Mouse (Mus musculus) c-Kit-positive CD71-negative TER-119-negative erythroid progenitor cells, embryonic 14.5 days (primary cell): Measurements from ENCODE around the gene Gm20388.

Experiments
- DNase-seq: peaks from one replicate; pipeline ENCODE4 v3.0.0-alpha.2; 2013; ENCODE audit warnings: low read depth

Gene Gm20388

DNA sequence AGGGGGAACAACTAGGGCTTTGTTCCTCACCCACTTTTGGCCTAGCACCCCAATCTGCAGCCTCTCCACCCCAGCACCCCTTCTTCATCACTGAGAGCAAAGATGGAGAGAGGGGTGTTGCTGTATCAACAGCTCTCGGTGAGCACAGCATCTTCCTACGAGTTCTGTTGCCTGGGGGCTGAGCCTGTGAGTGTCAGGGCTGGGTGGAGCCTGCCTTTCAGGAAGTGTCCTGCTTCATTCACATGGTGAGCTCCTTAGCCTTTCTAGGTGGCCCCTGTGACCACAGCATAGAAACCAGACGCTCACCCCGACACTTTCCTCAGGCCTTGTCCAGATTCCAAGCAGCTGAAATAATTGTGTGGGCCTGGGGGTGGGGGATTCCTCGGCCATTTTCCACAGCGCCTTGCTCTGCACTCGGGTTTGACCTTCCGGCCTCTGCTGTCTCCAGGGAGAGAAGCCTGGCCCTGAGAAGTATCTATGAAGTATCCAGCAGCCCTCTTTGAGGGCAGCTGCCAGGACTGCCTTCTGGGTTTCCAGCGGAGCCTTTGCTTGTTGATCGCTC, 2244.5 kb downstream of the Gm20388 start:
- no peak for DNase-seq

DNA sequence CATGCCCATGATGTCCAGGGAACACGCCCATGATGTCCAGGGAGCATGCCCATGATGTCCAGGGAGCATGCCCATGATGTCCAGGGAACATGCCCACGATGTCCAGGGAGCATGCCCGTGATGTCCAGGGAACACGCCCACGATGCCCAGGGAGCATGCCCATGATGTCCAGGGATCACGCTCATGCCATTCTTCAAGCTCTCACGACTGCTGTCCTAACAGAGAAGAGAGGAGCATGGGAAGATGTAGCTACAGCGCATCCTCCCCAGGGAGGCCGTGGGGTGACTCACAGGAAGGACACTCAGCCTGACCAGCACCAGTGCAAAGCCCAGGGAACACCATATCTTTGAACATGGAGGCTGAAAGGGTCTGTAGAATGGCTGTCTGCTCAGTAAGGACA, 2245.3 kb downstream of the Gm20388 start:
- DNase-seq: no peak

DNA sequence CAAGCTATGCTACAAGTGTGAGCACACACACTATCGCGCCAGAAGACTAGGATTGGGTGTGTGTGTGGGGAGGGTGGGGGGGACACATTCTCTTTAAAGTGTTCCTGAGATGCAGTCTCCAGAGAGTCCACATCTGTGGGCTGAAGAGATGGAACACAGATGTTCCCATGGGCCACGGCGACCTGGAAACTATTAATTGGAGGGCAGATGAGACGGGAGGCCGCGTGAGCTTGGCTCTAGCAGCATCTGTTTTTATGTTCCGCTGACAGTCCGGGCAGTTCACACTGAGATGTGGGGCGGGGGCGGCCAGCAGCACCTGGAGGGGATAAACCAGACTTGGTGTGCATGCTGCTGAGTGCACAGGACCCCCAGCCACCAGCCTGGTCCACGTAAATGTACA, 2247.0 kb downstream of the Gm20388 start:
- no peak for DNase-seq

DNA sequence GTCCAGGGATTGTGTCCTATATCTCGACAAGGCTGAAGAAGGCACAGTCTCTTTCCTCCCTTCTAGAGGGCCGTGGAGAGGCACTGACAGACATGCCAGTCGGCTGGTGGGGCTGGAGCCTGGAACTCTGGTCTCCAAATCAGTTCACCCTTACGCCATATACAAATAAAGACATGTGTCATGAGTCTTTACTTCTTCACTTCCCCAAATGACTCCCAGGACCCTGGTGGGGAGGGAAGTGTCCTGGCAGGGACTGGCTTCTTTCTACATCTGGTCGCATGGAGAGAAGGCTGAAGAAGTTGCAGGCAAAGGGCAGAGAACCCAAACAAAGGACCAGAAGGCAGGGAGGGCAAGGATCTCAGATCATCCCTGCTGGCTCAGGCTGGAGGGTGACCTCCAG, 2249.5 kb downstream of the Gm20388 start:
- DNase-seq: no peak

DNA sequence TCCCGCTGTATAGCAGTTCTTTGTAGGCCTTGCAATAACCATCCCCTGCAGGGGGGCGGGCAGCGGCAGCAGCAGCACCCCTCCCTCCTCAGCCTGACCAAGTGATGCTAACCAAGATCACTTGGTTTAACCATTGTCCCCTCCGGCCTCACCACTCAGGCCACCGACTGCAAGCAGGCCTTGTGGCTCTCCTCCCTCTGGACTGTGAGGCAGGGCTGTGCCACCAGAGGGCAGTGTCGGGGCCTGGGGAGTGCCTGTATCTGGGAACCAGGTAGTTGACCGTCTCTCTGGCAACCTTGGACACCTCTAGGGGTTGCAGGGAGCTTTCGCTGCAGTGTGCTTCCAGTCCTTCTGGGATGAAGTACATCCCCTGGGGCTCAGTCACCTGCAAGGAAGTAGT, 2252.4 kb downstream of the Gm20388 start:
- DNase-seq: peak; percentile 49

DNA sequence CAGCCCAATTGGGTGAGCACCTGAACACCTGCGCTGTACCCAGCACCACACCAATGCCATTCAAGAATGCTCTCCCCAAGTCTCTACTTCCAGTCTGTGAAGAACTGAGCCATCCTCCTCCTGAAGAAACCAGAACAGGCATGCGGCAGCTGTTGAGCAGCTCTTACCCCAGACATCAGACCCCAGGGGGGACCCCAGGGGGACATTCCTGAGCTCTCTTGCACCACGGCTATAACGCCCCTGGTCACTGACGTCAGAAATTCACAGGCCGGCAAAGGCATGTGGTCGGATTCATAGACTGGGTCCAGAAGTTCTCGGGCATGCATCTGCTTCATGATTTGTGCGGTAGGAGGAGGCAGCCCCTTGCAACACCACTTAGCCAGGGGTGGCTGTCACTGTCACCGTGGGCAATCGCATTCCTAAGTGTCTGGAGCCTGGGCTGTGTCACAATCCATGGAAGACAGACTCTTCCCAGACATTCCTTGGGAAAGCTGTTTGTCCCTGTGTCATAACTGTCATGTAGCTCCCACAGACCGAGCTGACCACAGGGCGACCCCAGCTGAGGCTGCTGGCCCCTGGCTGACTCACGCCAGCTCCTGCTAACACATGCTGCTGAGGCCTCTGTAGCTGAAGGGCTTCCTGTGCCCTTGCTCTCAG, 2256.7 kb downstream of the Gm20388 start:
- no peak for DNase-seq

DNA sequence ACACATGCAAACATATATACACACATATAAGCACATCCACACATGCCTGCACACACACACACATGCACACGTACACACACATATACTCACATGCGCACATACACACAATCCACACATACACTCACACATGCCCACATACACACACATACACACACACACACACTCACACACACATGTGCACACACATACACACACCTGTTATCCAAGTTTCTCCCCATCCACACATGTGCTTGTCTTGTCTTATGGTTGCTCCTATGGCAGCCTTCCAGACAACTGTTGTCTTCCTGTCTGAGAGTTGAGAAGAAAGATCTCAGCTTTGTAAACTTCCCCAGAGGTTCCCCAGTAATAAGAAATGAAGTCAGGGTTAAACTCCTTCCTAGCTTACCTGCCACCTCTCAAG, 2258.8 kb downstream of the Gm20388 start:
- no peak for DNase-seq

DNA sequence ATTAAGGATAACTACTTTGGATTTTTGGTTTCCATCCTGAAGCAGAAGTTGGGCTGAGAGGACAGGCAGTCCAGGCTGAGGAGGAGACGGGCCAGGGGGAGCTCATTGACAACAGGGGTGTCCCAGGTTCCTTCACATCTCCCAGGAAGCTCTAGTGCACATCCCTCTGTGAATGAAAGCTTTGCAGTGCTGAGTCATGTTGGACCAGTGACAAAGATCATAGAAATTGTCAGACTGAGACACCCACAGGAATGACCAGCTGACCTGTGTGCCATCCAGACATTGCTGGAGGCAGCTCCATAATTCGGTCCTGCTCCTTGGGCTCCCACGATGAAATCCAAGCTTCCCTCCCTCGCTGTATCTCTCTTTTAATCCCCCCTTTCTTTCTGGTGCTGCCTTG, 2261.2 kb downstream of the Gm20388 start:
- no peak for DNase-seq

DNA sequence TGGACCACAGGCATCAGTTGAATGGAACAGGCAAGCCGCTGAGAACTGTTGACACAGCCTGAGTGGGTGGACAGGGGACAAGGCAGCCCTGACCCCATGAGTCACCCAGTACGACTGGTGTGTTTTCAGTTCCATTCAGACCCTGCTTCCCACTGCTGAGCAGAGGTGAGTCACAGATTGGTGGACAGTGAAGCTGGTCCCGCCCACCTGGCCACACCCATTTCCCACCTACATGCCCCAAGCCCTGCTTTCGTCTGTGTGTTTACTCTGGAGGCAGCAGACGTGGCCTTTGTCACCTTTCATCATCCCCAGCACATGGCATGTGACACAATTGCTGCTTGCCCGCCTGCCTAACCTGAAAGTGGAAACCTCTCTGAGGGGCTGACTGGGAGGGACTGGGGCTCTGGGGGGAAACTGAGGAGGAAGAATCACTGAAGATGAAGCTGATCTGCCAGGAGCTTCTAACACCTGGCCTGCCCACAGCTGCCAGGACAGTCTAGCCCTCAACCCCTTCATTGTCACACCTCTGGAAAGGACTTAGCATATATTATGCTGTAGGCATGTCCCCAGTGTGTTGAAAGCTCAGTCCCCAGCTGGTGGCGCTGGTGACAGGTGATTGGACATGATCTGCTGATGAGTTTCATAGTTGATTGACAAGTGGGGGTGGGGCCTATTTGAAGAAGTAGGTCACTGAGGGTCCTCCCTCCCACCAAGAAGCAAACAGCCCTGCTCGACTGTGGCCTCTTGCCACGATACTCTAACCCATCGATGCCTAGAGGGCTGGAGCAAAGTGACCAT, 2263.7 kb downstream of the Gm20388 start:
- DNase-seq: peak; percentile 44

DNA sequence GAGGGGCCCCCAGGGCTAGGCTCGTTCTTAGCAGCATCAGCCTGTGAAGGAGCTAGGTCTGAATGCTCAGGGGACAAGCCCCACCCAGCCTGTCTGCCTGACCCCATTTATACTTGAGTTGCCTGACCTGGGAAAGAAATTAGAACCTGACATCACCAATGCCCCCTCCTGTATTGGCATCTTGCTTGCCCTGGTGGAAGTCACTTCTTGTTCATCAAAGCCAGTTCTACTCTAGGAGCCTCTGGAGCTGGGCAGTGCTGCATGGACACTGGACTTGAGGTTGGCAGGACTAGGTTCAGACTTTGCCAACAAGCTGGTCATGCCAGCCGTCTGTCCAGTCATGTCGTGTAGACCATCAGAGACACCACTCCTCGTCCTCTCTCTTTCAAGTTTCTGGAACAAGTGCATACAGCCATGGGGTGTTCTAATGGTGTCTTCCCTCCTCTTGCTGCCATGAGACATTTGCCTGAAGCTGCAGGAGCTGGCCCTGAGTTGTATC, 2267.8 kb downstream of the Gm20388 start:
- no peak for DNase-seq

DNA sequence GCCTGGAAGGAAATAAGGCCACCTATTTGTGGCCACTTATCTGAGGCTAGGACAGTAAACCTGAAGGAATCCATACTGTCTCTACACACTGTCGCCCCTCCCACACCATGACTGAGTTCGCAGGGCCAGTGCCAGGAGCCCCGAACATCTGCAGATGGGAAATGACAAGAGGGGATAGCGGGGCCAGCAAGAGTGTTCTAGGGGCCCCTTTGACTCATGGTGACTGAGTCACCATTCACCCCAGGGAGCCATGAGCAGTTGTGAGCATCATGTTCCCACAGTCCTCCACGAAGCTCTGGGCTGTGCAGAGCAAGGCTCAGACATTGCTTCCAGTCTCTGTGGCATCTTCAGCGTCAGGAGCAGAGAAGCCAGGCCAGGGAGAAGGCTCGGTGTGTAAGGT, 2268.7 kb downstream of the Gm20388 start:
- no peak for DNase-seq

DNA sequence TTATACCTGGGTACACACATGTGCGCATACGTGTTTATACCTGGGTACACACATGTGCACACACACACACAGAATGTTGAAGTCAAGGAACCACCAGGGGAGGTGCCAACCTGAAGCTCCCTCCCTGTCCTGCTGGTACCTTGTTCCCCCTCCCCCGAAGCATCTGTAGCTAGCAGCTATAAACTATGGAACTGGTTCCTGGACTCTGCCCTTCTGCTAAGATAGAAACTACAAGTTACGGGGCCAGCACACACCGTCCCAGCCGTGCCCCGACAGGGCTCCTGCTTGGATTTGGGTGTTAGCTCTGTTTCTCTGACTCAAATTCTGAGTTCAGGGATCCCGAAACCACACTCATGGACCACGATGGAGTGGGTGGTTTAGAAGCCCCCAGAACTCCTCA, 2269.5 kb downstream of the Gm20388 start:
- no peak for DNase-seq

DNA sequence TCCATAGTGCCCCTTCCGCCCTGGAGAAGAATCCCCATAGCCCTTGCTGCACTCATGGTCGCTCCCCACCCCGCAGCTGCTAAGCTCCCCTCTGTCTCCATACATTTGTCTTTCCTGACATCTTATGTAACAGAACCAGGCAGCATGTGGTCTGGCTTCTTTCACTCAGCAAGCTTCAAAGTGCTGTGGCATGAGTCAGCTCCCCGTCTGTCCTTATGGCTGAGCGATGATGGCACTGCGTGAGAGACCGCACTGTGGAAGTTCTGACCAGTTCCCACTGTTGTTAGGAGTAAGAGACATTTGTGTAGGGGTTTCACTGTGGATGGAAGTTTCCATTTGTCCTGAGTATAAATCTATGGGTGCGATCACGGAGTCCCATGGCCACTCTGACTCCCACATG, 2270.8 kb downstream of the Gm20388 start:
- DNase-seq: no peak

DNA sequence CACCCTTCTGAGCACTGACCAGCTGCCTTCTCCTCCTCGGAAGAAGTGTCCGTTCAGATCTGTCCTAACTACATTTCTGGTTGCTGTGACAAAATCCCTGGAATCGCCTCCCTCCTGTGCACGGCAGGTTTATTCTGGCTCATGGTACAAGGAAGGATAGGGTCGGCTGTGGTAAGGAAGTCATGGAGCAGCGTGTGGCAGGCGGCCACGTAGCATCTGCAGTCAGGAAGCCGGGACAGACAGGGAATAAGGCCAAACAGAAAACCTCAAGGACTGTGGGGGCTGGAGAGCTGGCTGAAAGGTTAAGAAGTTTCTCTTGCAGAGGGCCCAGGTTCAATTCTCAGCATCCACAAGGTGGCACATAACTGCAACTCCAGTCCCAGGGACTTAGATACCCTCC, 2271.3 kb downstream of the Gm20388 start:
- DNase-seq: no peak

DNA sequence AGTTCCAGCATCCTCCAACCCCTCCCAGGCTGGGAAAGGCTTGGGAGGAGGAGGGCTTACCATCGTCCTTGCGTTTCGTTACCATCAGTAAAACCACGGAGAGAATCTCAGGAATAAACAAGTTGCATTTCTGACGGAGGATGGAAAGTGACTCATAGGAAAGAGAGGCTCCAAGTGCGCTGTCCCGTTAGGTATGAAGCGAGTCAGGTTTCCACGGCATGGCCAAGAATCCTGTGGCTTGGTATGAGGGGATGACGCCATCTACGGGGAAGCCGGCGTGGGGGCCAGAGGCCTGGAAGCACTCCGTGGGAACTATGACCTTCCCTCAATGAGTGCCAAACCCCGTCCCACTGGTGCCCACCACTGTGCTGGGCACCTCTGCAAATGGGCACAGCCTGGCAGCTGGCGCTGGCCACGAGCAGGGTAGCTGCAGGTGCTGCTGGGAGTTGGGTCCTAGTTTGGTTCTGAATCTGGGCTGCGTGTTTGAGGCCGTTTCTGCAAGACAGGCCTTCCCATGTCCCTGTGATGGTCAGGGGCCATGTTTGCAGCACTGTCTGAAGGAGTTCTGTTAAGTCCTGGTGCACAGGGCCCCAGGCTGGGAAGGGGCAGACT, 2275.8 kb downstream of the Gm20388 start:
- DNase-seq: no peak

DNA sequence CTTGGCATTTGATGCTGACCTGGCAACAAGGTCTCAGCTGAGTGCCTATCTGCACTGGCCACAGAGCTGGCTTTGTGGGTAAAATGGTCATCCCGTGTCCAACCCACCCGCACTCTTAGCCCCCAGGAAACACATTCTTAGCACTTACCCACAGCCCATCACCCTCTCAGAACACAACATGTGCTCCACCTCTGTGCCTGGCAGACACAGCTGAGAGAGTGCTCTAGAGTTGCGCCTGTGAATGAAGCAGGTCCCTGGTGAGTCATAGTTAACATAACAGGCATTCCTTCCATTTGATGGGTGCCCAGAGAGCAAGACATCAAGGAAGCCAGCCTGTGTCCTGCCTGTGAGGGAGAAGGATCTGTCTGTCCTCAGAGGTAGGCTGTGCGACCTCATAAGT, 2276.6 kb downstream of the Gm20388 start:
- DNase-seq: no peak

DNA sequence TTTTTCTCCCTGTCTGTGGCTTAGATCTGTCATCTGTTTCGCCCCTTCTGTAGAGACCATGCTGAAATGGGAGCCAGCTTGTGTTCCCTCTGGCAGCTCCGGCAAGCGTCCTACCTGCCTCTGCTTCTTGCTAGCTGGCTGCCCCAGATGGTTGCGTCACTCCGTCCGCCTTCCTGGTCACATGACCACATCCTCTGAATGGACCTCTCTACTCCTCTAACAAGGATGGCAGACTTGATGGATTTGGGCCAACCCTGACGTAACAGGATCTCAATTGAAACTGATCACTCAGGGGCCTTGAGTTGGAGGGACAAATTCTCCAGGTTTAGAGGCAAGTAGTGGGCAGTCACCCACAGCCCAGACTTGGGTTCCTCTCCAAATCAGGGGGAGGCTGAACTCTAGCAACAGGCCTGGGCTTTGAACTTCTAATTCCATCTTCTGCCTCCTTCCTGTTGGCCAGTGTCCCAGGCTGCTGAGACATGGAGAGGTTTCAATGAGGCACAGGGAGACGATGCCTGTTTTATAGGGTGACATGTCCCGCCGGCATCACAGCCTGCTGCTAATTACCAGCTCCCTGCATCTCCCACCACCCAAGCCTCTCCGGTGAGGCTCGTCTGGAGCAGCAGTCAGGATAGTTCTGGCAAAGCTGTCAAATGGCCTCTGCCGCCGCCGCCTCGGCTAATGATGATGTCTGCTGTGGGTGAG, 2279.9 kb downstream of the Gm20388 start:
- DNase-seq: no peak

DNA sequence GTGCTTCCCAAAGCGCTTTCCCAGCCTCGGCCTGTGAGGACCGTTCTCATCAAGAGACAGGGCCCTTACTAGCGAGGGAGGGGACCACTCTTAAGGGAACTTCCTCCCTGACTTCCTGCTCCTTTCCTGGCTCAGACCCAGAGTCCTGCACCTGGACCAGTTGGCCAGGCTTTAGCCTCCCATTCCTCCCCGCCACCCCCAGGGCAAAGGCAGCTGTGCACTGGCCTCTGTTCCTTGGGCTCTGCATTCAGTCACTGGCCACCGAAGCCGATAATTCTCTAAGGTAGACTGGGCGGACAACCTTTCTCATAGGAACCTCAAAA, 2280.4 kb downstream of the Gm20388 start:
- DNase-seq: no peak

DNA sequence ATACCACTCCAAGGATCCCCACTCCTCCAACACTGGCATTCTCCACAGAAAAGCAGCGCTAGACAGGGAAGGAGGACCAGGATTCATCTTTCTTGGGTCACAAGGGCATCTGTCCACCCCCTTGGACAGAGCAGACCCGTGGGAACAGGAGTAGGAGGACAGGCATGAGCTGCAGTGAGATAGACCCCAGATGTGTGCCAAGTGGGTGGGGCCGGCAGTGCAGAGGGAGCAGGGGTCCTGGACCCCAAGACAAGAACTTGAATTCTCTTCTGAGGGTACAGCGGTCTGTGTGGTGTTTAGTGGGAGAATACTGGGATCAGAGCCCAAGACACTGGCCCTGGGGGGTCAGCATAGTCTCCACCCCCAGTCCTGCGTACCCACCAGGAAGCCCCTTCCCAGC, 2282.1 kb downstream of the Gm20388 start:
- no peak for DNase-seq

DNA sequence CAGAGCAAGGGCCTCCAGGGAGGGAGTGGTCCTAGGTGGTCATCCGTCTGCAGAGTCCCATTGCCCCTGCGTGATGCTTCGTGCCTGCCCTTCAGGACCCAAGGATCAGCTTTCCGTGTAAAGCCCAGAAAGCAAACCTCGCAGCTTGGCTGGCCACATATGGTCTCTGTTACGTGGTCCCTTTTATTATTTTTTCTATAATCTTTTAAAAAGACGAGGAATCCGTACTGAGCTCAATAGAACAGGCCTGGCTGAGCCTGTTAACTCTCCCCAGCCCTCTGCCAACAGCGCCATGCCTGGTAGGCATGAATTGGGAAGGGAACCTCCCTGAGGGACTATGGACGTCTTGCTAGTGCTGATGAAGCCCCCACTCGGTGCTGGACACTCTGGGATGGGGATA, 2282.9 kb downstream of the Gm20388 start:
- DNase-seq: no peak

DNA sequence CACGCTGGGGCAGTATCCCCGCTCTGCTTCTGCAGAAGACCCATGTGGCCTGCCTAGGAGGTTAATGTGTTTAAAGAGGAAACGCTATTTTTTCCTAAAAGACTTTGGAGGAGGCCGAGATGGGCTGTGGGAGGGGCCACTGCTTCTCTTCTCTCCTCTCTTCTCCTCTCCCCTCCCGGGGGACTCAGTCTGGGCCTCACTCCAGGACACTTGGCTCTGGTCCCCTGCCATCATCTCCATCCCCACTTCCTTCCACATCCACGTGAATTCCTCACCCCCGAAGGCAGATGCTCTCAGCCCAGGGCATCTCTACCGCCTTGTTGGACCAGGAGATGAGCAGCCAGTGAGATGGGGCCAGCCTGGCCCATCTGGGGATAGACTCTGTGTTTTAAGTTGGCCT, 2283.8 kb downstream of the Gm20388 start:
- no peak for DNase-seq

DNA sequence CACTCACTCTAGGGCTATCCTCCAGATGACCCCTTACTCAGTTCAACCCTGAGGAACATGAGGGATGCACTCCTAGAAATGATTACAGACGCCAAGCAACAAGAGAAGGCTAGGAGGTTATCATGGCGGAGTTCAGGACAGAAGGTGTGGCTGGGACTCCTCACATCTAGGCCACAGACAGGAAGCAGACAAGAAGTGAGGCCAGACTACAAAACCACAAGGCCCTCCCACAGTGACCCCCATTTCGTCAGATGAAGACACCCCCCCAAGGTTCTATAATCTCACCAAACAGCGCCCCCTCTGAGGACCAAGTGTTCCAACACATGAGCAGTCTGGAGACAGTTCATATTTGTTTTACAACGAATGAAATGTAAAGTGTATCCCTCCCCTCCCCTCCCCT, 2286.7 kb downstream of the Gm20388 start:
- DNase-seq: peak; percentile 34
